Mouse (Mus musculus) MEL (cell line): ENCODE data around the gene Trappc2l. TPM values are rescaled to one million over a fixed set of nuclear protein-coding genes. Genes with fewer than 3 reads are reported as not detected.

Experiments
- DNase-seq: peaks from one replicate; pipeline ENCODE4 v3.0.0; 2011; ENCODE audit warnings: low read depth, low spot score
- H3K27ac ChIP-seq: 2 replicates; pipeline ENCODE4 v1.5.1; 2012; ENCODE audit warnings: low read depth, mild to moderate bottlenecking, control low read depth, low read length, moderate library complexity; ENCODE audit not compliant: control insufficient read depth
- H3K27me3 ChIP-seq, 2 experiments: fragments of 150-350 bp in 1 of 2; sonication (generic) in 1 of 2; 2 replicates each; pipeline ENCODE4 v1.6.1; 2012; ENCODE audit warnings: low read length in 2 of 2, mild to moderate bottlenecking in 2 of 2, improper control_type of control experiment in 1 of 2, moderate library complexity in 1 of 2; ENCODE audit not compliant: insufficient read depth in 2 of 2, control insufficient read depth in 1 of 2
- H3K36me3 ChIP-seq, 2 experiments: 2 replicates each; pipeline ENCODE4 v1.6.1; 2012 to 2014; ENCODE audit warnings: low read length in 2 of 2, improper control_type of control experiment in 1 of 2, inconsistent platforms in 1 of 2, mild to moderate bottlenecking in 1 of 2; ENCODE audit not compliant: insufficient read depth in 2 of 2, control insufficient read depth in 1 of 2
- H3K4me1 ChIP-seq, 2 experiments: fragments of 150-350 bp in 1 of 2; sonication (generic) in 1 of 2; 2 replicates each; pipeline ENCODE4 v1.6.1; 2012; ENCODE audit warnings: low read length in 2 of 2, improper control_type of control experiment in 1 of 2, mild to moderate bottlenecking in 1 of 2; ENCODE audit not compliant: insufficient read depth in 2 of 2, control insufficient read depth in 1 of 2
- H3K4me3 ChIP-seq, 2 experiments: fragments of 150-350 bp in 1 of 2; sonication (generic) in 1 of 2; 2 replicates each; pipeline ENCODE4 v1.5.1; 2012; ENCODE audit warnings: low read depth in 2 of 2, low read length in 2 of 2, mild to moderate bottlenecking in 2 of 2, moderate library complexity in 2 of 2, control low read depth in 1 of 2, improper control_type of control experiment in 1 of 2; ENCODE audit not compliant: control insufficient read depth in 1 of 2, insufficient read depth in 1 of 2
- H3K79me2 ChIP-seq: 2 replicates; pipeline ENCODE4 v1.6.1; 2012; ENCODE audit warnings: mild to moderate bottlenecking, low read length, moderate library complexity; ENCODE audit not compliant: control insufficient read depth, poor library complexity, insufficient read depth
- H3K9ac ChIP-seq: 2 replicates; pipeline ENCODE4 v1.6.1; 2012; ENCODE audit warnings: low read depth, mild to moderate bottlenecking, control low read depth, low read length, moderate library complexity; ENCODE audit not compliant: control insufficient read depth, poor library complexity, severe bottlenecking
- H3K9me3 ChIP-seq: fragments of 150-350 bp; sonication (generic); replicated peaks from 2 replicates; pipeline ENCODE4 v1.6.1; 2012; ENCODE audit warnings: mild to moderate bottlenecking, low read length, improper control_type of control experiment, moderate library complexity; ENCODE audit not compliant: insufficient read depth
- CHD1 ChIP-seq: IDR thresholded peaks from 2 replicates; pipeline ENCODE4 v1.6.1; 2012; ENCODE audit warnings: low read depth, mild to moderate bottlenecking, inconsistent platforms, low read length, improper control_type of control experiment
- CHD2 ChIP-seq: IDR thresholded peaks from 2 replicates; pipeline ENCODE4 v1.6.1; 2011; ENCODE audit warnings: low read length, improper control_type of control experiment
- E2F4 ChIP-seq: IDR thresholded peaks from 2 replicates; pipeline ENCODE4 v1.6.1; 2011; ENCODE audit warnings: low read depth, low read length, improper control_type of control experiment, borderline replicate concordance
- GABPA ChIP-seq: IDR thresholded peaks from 2 replicates; pipeline ENCODE4 v1.6.1; 2012; ENCODE audit warnings: low read depth, mild to moderate bottlenecking, inconsistent platforms, low read length, improper control_type of control experiment, moderate library complexity
- KAT2A ChIP-seq: conservative IDR thresholded peaks from 2 replicates; pipeline ENCODE4 v1.6.1; 2012; ENCODE audit warnings: low read depth, low read length, improper control_type of control experiment, inconsistent platforms
- MYC ChIP-seq: IDR thresholded peaks from 2 replicates; pipeline ENCODE4 v1.6.1; 2011; ENCODE audit warnings: low read depth, mild to moderate bottlenecking, low read length, improper control_type of control experiment, moderate library complexity
- NELFE ChIP-seq: IDR thresholded peaks from 2 replicates; pipeline ENCODE4 v1.6.1; 2011; ENCODE audit warnings: low read depth, low read length, improper control_type of control experiment
- POLR2A ChIP-seq, 2 experiments: IDR thresholded peaks; 2 replicates each; pipeline ENCODE4 v1.6.1; 2011 to 2012; ENCODE audit warnings: low read length in 2 of 2, mild to moderate bottlenecking in 2 of 2, control low read depth in 1 of 2, improper control_type of control experiment in 1 of 2, low read depth in 1 of 2, moderate library complexity in 1 of 2; ENCODE audit not compliant: control insufficient read depth in 1 of 2, insufficient read depth in 1 of 2, poor library complexity in 1 of 2
- SMC3 ChIP-seq: IDR thresholded peaks from 2 replicates; pipeline ENCODE4 v1.6.1; 2011; ENCODE audit warnings: low read depth, low read length, improper control_type of control experiment
- TBP ChIP-seq: IDR thresholded peaks from 2 replicates; pipeline ENCODE4 v1.8.0; 2011; ENCODE audit warnings: low read depth, low read length, improper control_type of control experiment
- TCF12 ChIP-seq: IDR thresholded peaks from 2 replicates; pipeline ENCODE4 v1.6.1; 2014; ENCODE audit warnings: low read depth, mild to moderate bottlenecking, inconsistent platforms, low read length, improper control_type of control experiment, moderate library complexity
- UBTF ChIP-seq: IDR thresholded peaks from 2 replicates; pipeline ENCODE4 v1.6.1; 2012; ENCODE audit warnings: low read depth, mild to moderate bottlenecking, inconsistent platforms, low read length, improper control_type of control experiment, moderate library complexity, borderline replicate concordance; ENCODE audit not compliant: insufficient read depth
- USF1 ChIP-seq: IDR thresholded peaks from 2 replicates; pipeline ENCODE4 v1.6.1; 2014; ENCODE audit warnings: low read depth, mild to moderate bottlenecking, inconsistent platforms, low read length, improper control_type of control experiment, moderate library complexity
- USF2 ChIP-seq, 2 experiments: IDR thresholded peaks; 2 replicates each; pipeline ENCODE4 v1.6.1; 2011 to 2012; ENCODE audit warnings: improper control_type of control experiment in 2 of 2, low read length in 2 of 2, borderline replicate concordance in 1 of 2, inconsistent platforms in 1 of 2, low read depth in 1 of 2, mild to moderate bottlenecking in 1 of 2; ENCODE audit not compliant: insufficient read depth in 1 of 2
- ZC3H11A ChIP-seq: IDR thresholded peaks from 2 replicates; pipeline ENCODE4 v1.6.1; 2012; ENCODE audit warnings: low read depth, mild to moderate bottlenecking, inconsistent platforms, low read length, improper control_type of control experiment
- ZKSCAN1 ChIP-seq: IDR thresholded peaks from 2 replicates; pipeline ENCODE4 v1.6.1; 2012; ENCODE audit warnings: low read depth, mild to moderate bottlenecking, inconsistent platforms, low read length, improper control_type of control experiment, moderate library complexity
- polyA plus RNA-seq, 2 experiments: library from polyadenylated mRNA; stranded (reverse) in 1 of 2; unstranded in 1 of 2; fragments of >175 nt in 1 of 2; fragments of >200 nt in 1 of 2; gene quantifications; 2 replicates each; pipeline versions ENCODE4 v1.2.1 to v1.2.4; 2012; ENCODE audit warnings: low replicate concordance in 2 of 2, low read depth in 1 of 2; ENCODE audit not compliant: insufficient read length in 2 of 2, insufficient read depth in 1 of 2, missing spikeins in 1 of 2
- total RNA-seq: library from RNA; depleted of rRNA; stranded (reverse); fragments of 300-350 nt; gene quantifications from 2 replicates; pipeline ENCODE4 v1.2.3, GENCODE M21; 2012

Gene Trappc2l
- total and polyA plus RNA-seq, 3 experiments, result 15.1 to 21.7 TPM; not detected in 1

DNA sequence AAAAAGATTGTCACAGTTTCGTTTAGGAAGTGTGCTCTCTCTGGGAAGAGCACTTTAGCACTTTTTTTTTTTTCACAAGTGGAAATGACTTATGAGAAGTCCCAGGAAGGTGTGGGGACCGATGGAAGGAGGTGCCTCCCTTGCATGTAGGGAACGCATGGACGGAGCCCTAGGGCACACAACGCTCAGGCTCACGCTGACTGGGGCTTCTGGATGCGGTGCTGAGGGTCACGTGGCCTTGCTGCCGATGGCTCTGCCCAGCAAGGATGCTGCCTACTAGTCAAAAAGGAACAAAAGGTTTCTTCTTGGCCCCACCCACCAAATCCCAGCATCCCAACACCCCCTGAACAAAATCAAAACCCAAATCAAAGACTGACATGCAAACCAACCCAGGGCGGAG, 17.9 kb downstream of the Trappc2l start:
- H3K4me1 ChIP-seq, result no peaks in the 10 kb centered on the region
- H3K36me3 ChIP-seq, result peaks cover 0 to 9% of the 10 kb centered on the region in 2 experiments; a peak in 1 of 4 replicates

DNA sequence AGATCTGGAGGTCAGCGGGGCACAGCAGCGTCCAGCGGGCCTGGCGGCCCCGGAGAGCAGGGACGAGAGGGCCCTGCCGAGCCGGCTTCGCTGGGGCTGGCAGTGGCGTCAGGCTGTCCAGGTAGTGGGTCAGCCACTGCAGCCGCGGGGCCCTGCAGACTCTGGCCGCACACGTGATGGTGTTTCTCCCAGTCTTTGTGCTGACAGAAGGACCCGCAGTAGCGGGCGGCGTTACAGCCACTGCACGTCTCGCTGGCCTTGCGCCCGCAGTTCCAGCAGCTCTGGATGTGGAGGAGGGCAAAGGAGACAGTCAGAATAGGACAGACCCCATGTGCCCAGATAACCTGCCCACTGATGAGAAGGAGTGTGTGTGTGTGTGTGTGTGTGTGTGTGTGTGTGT, 19.3 kb downstream of the Trappc2l start:
- Histone ChIP-seq H3K9me3 (no peaks in the 10 kb centered on the region), H3K36me3 (peaks cover 0 to 12% of the 10 kb centered on the region in 2 experiments; a peak in 1 of 4 replicates), H3K79me2 (no peaks in the 10 kb centered on the region), H3K4me1 (peaks cover 0 to 2% of the 10 kb centered on the region in 2 experiments; a peak in 1 of 4 replicates), H3K4me3 (no peak overlapping the region)
- no peak for TF ChIP-seq USF2 (IDR thresholded peaks at IDR 0.05; ENCODE audit: borderline replicate concordance in 1 of 2, insufficient read depth in 1 of 2, low read depth in 1 of 2, low read length in 2 of 2)
- no peak for TF ChIP-seq NELFE
- no peak for TF ChIP-seq TCF12
- TF ChIP-seq GABPA, result no peak
- TF ChIP-seq SMC3, result no peak
- no peak for TF ChIP-seq TBP
- TF ChIP-seq USF1, result no peak
- TF ChIP-seq MYC, result no peak
- TF ChIP-seq, all 39 proteins: peak for 0
- Histone ChIP-seq H3K9ac (no peak overlapping the region), H3K27me3 (no peaks in the 10 kb centered on the region), H3K27ac (no peak overlapping the region)
- no peak for DNase-seq

More for the DNA sequence above, 17.9 kb downstream of the Trappc2l start:
- TF ChIP-seq ZC3H11A, result no peak
- no peak for TF ChIP-seq CHD1
- no peak for TF ChIP-seq NELFE
- no peak for TF ChIP-seq UBTF
- no peak for TF ChIP-seq POLR2A (IDR thresholded peaks at IDR 0.05; ENCODE audit: control insufficient read depth in 1 of 2, insufficient read depth in 1 of 2, low read depth in 1 of 2, low read length in 2 of 2, poor library complexity in 1 of 2)
- no peak for TF ChIP-seq KAT2A
- TF ChIP-seq USF2 (IDR thresholded peaks at IDR 0.05; ENCODE audit: borderline replicate concordance in 1 of 2, insufficient read depth in 1 of 2, low read depth in 1 of 2, low read length in 2 of 2), result no peak
- TF ChIP-seq CHD2, result no peak
- TF ChIP-seq ZKSCAN1, result no peak
- no peak for TF ChIP-seq E2F4
- H3K27ac ChIP-seq, result no peak overlapping the region
- no peaks in the 10 kb centered on the region for H3K79me2 ChIP-seq
- H3K4me3 ChIP-seq, result no peak overlapping the region
- no peaks in the 10 kb centered on the region for H3K9me3 ChIP-seq
- H3K27me3 ChIP-seq, result no peaks in the 10 kb centered on the region
- no peak for DNase-seq
- no peak overlapping the region for H3K9ac ChIP-seq
